Mouse (Mus musculus): ENCODE data around the gene Sgpl1.

GRCm38 (mm10) chr10:61069248-61069647, 78.3 kb downstream of the Sgpl1 start:
- no peak for TF ChIP-seq GATA1 (IDR thresholded peaks at IDR 0.05; ENCODE audit: low read length)
- no peak for TF ChIP-seq TAL1 (IDR thresholded peaks at IDR 0.05; ENCODE audit: low read length)

Data from erythroblast, embryonic 14.5 days (primary cell).